Mouse (Mus musculus) left cerebral cortex, adult 2 months (tissue): Measurements from ENCODE around the gene Amy1. TPM values are rescaled to one million over a fixed set of nuclear protein-coding genes. Genes with fewer than 3 reads are reported as not detected.
"Not testable (repeated sequence)": the region's sequence is repeated elsewhere in the genome, so short reads cannot be mapped to it uniquely, and the experiment has no call there.

Source experiments
- DNase-seq, 2 experiments: peaks; one replicate each; pipeline ENCODE4 v3.0.0; 2021 to 2022; ENCODE audit warnings: low spot score in 2 of 2, mixed read lengths in 1 of 2; ENCODE audit errors: extremely low spot score in 1 of 2
- H3K27ac ChIP-seq: fragments of 200-600 bp; 2 replicates; pipeline ENCODE4 v1.8.1; 2022
- H3K4me3 ChIP-seq: fragments of 200-600 bp; 2 replicates; pipeline ENCODE4 v1.8.1; 2022
- CTCF ChIP-seq: fragments of 200-600 bp; IDR thresholded peaks from 2 replicates; pipeline ENCODE4 v1.8.1; 2022; ENCODE audit warnings: antibody characterized with exemption, mild to moderate bottlenecking, moderate library complexity
- intact Hi-C: fragments of 180-260 bp; cut with DNase I; formaldehyde crosslinking; loops from one replicate; pipeline ENCODE4 v1.15.1; 2025
- total RNA-seq, 2 experiments: library from RNA; stranded (reverse); gene quantifications; 2 replicates each; pipeline ENCODE4 v1.2.3; 2021

Amy1 gene
- total RNA-seq, 2 experiments from 2014 or later = 12.7 to 14.4 TPM

DNA sequence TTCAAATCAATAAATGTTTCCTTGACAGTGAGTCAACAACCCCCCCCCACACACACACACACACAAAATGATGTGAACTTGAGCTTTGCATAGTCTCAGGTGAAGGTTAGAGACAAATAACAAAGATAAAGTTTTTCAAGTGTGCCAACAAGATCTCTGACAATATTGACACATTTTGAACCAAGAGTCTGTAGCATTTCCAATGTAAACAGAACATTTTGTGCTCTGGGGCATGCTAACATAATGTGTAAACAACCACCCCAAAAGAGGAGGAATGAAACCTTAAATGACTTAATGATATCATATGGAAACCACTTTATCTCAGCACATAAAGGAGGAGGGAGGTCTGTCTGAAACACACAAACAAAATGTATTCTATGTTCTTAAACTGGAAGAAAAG lies 66.8 kb downstream of the Amy1 start:
- DNase-seq = no peak
- no peak for TF ChIP-seq CTCF
- intact Hi-C loops = no loop called here
- Histone ChIP-seq H3K4me3 (no peak overlapping the region), H3K27ac (no peak overlapping the region)

DNA sequence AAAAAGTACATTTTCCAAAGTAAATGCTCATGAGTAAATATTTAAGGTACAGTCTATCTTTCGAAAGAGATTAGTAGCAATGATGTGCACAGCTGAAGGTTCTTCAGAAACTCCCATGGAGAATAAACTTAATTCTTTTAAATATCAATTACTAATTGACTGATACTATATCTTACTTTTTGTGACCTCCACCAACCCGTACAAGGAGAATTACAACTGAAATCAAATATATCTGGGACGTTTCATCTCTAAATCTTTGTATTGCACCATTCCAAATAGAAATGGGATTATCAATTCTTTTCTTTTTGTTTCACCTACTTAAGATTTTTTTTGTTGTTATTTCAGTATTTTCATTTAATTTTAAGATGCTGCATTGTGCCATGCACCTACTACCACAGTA lies 74.2 kb downstream of the Amy1 start, which contains the start of gene Amy2a1:
Gene Amy2a1, minus strand, starts transcription at position 101 of the 400 bp plus-strand sequence.
- intact Hi-C loops, DNase-seq, H3K4me3 ChIP-seq, H3K27ac ChIP-seq: not testable (repeated sequence)

Other genes with a start within 250 kb of the Amy1 start
- not detected for gene Amy2a1, start 74.3 kb downstream of the Amy1 start, total RNA-seq
- 10 to 100 TPM; 28.0 to 31.8 TPM for gene Rnpc3, start 23.4 kb upstream of the Amy1 start, total RNA-seq